Mouse (Mus musculus) urinary bladder, postnatal 14 days (tissue): ENCODE results near the gene Plekha5.
"Not testable (repeated sequence)": the region's sequence is repeated elsewhere in the genome, so short reads cannot be mapped to it uniquely, and the experiment has no call there.

Experiments
- DNase-seq: peaks from one replicate; pipeline ENCODE4 v3.0.0; 2021; ENCODE audit warnings: low spot score

Gene Plekha5

DNA sequence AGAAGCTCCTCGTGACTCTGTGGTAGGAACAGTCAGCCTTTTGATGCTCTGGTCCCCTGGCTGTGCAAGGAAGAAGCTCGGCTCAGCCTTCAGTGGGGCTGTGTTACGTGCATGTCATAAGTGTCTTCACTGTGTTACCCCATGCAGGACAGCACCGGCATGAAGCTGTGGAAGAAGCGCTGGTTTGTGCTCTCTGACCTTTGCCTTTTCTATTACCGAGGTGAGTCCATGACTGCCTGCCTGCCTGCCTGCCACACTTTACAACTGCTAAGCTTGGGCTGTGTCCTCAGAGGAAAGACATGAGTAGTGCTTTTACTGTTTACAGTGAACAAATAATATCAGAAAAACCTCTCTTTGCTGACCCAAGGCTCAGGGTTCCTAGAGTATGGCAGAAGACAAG is 104.6 kb downstream of the Plekha5 start:
- no peak for DNase-seq

DNA sequence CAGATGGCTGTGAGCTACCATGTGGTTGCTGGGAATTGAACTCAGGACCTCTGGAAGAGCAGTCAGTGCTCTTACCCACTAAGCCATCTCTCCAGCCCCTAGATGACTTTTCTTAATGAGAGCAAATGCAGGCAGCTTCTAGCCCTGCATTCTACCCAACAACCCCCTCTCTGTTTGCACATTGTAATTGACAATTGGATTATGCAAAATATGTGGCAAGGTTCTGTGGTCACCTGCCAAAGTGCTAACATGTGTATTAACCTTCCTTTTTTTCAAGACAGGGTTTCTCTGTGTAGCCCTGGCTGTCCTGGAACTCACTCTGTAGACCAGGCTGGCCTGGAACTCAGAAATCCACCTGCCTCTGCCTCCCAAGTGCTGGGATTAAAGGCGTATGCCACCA is 109.0 kb downstream of the Plekha5 start:
- not testable (repeated sequence) for DNase-seq

- no peak for DNase-seq
Observed at GRCm38 (mm10) chr6:140533606-140534005, 109.8 kb downstream of the Plekha5 start.

GRCm38 (mm10) chr6:140535504-140535903 is 111.7 kb downstream of the Plekha5 start:
- no peak for DNase-seq

DNA sequence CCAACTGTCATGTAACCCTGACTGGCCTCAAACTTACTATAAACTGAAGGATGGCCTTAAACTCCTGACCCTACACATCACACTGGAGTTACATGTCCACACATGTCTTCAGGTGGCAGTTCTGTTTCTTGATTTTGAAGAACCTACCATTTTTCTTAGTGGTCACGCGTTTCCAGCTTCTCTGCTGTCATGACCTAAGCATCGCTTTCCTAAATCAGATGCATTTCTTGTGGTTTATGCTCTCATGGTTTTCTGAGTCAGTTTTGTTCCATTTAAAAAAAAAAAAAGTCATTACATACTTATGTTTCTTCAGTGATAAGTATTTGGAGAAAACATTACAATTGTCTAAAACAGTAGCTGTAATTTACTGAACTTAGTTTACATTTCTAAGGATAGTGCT is 118.1 kb downstream of the Plekha5 start:
- DNase-seq, result no peak

DNA sequence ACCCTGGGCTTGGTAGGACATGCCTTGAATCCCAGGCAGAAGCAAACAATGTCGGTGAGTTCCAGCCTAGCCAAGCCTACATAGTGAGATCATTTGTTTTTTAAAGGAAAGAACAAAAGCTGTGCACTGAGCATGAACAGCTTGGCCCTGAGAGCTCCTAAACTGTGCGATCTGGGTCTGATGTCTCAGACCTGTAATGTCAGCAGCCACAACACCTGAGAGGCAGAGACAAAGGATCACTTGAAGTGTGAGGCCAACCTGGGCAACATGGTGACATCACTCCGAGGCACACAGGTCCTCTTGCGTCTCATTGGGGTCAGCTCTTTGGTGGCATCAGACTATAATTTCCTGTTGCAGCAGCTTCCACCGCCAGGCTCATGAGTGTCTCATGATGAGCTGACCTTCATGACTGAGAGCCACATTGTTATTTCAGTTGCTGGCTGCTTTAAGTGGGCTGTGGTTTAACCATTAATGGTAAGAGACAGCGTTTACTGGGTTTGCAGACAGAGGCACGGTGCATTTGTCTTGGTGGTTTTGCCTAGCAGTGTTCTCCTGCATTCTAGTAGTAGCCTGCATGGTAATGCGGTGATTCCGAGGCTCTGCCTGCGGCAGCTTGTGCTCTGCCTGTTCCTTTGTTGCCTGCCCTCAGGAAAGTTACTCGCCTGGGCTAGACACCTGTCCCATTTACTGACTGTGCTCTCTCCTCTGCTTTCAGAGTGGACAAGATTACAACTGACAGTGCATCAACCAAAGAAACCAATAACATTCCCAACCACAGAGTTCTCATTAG is 119.3 kb downstream of the Plekha5 start:
- DNase-seq, result no peak

DNA sequence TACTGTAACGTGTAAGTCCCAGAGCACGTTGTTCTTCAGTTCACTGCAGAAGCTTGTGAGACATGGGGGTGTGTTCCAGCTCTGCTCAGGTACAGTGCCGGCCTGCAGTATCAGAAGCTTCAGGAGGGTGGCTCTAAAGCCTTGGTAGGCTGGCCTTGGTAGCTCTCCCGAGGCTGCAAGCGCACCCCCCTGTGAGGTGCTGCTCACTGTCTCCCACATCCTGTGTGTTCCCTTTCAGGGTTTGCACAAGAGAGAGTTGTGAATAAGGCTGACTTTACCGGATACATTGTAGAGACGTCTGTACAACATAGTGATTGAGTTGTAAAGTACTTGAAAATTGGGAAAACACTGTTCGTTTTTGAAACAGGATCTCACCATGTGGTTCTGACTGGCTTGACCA is 122.2 kb downstream of the Plekha5 start:
- DNase-seq, result no peak

GRCm38 (mm10) chr6:140546648-140547201 is 122.9 kb downstream of the Plekha5 start:
- DNase-seq, result no peak

DNA sequence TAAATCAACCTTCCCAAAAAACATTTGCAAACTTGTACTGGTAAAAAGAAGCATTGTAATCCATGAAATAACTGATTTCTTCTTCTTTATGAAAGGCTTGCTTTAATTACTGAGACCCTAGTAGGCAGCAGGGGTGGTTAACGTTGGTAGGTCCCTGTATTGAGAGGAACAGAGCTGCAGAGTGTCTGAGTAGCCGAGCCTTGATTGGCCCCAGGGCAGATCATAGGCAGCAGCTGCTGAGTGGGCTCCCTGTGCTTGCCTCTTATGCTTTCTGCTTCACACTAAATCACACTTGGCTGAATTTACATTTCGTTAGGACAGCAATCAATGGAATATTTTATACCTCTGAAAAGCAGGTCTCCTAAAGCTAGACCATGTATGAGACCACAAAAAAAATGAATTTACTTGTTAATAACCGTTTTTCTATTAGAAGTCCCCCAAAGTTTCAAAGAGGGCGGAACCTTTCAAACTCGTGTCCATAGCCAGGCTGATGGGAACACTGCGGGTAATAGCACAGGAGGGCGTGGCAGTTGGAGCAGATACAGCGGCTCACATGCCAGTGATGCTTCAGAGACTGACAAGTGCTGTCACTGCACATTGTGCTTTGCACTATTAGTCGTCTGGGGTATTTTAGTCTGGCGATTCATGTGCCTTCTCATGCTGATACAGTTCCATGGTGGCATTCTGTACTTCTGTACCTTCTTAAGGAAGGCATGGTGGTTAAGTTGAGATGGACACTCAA is 123.5 kb downstream of the Plekha5 start:
- DNase-seq, result no peak

GRCm38 (mm10) chr6:140548082-140548769 is 124.4 kb downstream of the Plekha5 start:
- peak; percentile 57 for DNase-seq

DNA sequence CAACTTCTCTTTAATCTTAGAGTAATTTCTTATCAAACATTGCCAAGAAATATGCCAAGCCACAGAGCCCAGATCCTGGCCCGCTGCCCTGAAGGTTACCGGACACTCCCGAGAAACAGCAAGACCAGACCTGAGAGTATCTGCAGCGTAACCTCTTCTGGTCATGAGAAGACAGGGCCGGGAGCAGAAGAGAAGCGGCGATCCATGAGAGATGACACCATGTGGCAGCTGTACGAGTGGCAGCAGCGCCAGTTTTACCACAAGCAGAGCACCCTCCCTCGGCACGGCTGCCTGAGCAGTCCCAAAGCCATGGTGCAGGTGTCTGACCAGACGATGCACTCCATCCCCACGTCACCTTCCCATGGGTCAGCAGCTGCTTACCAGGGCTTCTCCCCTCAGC is 126.9 kb downstream of the Plekha5 start:
- DNase-seq, result no peak

DNA sequence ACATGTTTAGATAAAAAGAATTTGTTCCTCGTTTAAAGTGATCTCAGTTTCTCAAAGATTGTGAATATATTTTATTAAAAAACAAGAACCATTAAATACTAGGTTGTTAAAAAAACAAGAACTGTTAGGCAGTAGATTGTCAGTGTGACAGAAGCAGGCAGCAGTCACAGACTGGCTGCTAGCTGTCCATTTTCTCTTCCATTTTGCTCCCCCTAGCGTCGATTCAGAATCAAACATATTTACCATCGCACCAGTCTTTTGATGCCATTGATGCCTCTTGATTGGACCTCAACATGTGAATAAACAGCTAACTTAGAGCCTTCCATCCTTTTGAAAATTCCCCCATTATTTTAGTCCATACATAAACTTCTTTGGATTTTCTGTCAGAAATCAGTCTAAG is 130.4 kb downstream of the Plekha5 start:
- no peak for DNase-seq

GRCm38 (mm10) chr6:140559411-140559810 is 135.6 kb downstream of the Plekha5 start:
- DNase-seq, result no peak

DNA sequence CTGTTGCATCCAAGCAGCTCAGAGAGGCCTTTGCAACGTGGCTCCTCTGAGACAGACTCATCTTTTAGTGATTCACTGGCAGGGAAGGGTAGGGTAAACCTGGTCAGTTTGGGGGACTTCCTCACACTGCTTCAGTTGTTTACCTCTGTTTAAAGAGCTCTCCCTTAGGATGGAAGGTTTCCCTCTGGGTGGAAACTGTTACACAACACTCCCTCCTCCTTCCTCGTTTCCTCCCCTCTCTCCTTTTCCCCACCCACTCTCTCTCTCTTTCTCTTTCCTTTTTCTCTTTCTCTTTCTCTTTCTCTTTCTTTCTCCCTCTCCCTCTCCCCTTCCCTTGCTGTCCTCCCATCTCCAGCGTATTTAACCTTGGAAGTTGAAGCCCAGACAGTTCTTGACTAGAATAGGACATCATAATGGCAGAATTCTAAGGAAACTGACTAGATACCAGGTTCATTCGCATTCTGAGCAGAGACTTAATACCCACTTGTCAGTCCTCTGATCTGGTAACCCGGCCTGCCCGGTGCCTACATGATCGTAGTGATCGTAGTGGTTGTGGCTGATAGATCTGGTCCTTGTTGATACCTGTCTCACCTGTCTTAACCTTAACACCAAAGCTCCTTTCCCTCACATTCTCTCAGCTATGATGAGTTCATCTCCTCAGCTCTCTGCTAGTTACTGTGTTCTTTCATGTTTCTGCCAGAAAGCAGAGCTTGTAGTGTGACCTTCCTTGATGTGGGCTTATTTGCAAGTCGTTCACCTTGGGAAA is 137.5 kb downstream of the Plekha5 start:
- DNase-seq, result no peak

- DNase-seq, result no peak
Observed at GRCm38 (mm10) chr6:140561917-140562590, 138.2 kb downstream of the Plekha5 start.

DNA sequence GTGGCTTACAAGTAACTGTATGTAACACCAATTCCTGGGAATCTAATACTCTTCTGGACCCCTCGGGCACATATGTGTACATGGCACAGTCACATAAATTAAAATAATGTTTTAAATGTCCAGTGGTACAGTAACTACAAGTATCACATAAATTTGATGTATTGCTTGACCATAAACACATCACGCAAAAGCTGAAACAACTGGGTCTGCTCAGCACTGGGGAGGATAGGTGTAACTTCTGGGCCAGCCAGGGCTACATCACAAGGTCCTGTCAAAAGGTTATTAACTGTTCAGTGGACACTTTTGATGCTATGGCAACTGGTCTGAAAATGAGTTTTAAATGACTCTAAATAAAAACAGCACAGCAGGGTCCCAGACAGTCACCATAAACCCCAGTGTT is 143.3 kb downstream of the Plekha5 start:
- no peak for DNase-seq

DNA sequence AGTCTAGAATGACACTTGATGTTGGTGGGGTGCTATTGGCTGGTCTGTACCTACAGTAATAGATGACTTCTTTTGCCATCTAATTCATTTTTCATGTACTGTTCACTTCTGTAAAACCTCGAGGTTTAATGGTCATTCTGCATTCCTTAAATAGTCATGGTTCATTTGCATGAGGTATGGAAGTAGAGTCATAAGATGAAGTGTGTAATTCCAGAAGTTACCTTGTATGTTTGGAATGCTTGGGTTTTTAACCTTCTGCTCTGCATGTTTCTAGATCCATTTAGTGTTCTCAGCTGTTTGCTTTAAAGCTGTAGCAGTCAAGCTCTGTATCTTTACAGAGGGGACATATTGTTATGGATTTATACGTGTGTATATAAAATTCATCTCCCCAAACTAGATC is 144.0 kb downstream of the Plekha5 start:
- no peak for DNase-seq

DNA sequence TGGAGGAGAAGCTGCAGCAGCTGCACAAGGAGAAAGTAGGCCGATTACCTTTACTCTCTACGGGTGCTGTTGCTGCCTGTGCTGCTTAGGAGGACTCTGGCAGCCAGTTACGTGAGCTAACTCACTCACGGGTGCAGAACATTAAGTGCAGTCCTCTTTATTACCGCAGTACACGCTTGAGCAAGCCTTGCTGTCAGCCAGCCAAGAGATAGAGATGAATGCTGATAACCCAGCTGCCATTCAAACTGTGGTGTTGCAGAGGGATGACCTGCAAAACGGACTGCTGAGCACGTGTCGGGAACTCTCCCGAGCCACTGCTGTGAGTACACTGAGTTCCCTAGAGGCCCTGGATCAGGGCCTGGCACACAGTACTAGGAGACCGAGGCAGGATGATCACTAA is 146.3 kb downstream of the Plekha5 start:
- peak; percentile 86 for DNase-seq

DNA sequence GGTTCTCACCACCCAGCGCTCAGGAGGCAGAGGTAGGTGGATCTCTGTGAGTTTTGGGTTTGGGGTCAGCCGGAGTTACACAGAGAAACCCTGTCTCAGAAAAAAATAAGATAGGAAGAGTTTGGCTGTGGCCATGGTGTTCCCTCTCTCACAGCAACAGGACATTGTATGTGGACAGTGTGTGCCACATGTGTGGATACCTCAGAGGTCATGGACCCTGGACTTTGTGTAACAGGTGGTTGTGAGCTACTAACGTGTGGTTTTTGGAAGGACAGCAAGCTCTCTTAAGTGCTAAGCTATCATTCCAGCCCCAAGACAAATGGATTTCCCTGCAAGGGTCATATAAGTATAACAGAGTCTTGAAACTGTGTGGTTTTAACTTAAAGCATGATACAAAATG is 151.1 kb downstream of the Plekha5 start:
- DNase-seq, result no peak

GRCm38 (mm10) chr6:140576133-140576532 is 152.3 kb downstream of the Plekha5 start:
- no peak for DNase-seq
